Mouse (Mus musculus): ENCODE measurements around the gene Gm11007.
"Not testable (repeated sequence)": the region's sequence is repeated elsewhere in the genome, so short reads cannot be mapped to it uniquely, and the experiment has no call there.

Gm11007 gene

GRCm38 (mm10) chr2:175643678-175644077, at the start of gene Gm11007:
Gene Gm11007 (plus strand): TSS chr2:175643978.
- in situ Hi-C loops (cut with MboI; ENCODE audit: unreplicated experiment in 2 of 2) = not testable (repeated sequence)
